Mouse (Mus musculus) ovary, postnatal 10 days (tissue): Measurements from ENCODE around the gene Rbbp9.
"Not testable (repeated sequence)": the region's sequence is repeated elsewhere in the genome, so short reads cannot be mapped to it uniquely, and the experiment has no call there.

Experiments used
- DNase-seq: peaks from one replicate; pipeline ENCODE4 v3.0.0; 2022; ENCODE audit warnings: low spot score

The Rbbp9 gene

DNA sequence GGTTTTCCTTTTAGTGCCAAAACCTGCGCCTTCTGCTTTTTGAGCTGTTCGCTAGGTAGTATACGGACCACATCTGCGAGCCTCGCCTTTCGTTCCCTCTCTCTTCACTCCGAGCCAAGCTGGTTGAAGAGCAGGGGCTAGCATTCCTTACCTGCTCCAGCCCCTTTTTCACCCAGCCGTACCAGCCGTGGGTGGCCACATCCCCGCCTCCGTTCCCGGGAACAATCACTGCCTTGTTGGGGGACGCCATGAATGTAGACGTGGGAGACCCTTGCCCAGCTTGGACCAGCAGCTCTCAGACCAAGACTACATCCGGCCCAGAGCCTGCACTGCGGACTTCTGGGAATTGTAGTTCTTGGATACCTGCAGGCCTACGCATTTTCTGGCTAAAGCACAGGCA lies at the start of gene Rbbp9:
TSS of gene Rbbp9 (minus strand) at position 341 of the 400 bp plus-strand sequence.
- peak; percentile 46 for DNase-seq

DNA sequence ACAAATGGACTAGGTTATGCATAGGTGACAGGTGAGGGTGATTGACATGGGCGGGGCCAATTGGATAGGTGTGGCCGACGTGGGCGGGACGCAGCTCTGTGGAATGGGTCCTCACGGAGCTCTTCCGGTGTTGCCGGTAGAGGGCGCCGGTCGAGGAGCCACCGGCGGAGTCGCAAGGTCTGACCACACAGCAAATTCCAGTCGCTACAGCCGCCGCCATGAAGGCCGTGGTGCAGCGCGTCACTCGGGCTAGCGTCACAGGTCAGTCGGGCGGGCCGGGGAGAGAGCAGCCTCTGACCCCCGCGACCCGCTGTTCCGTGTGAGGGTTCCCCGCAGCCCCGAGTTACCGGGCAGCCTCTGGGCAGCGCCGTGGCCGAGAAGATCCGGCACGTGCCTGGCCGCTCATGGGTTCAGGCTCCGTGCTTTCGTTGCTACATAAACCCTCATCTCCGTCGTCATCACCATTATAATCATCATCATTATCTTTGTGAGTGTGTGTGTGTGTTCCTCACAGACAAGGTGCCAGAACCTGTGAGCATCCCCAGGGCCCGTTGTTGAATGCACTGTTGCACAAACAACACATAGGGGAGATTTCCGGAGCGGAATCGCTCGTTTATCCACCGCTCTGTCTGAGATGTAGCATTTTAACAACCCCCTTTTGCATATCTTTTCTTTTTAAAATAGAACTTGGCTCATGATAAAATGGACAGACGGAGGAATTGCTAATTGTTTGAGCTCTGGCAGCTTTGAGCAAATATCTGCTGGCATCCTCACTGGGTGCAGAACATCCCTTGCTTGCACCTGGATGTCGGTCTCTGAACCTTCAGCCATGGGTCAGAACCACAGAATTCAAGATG lies 49.4 kb upstream of the Rbbp9 start, which contains the start of gene Dtd1:
TSS of gene Dtd1 (plus strand) at position 67 of the 857 bp plus-strand sequence.
- DNase-seq, result peak; percentile 68

DNA sequence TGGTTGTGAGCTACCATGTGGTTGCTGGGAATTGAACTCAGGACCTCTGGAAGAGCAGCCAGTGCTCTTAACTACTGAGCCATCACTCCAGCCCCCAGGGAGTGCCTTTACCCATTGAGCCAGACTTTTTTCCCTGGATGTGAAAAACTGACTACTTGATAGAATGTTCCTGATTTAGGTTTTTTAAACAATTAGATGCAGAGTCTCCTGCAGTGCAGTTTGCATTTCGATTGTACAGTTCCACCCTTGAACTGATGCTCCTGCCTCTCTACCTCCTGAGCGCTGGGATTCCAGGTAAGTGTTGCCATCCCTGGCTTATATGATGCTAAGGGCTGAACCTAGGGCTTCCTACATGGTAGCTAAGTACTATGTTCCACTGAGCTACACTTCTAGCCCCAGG lies 47.3 kb upstream of the Rbbp9 start:
- DNase-seq, result no peak

- DNase-seq, result peak; percentile 51
Measured at GRCm38 (mm10) chr2:144593951-144594651, 43.4 kb upstream of the Rbbp9 start, which contains the start of gene Smim26. Gene Smim26, plus strand, starts transcription at chr2:144594054.

DNA sequence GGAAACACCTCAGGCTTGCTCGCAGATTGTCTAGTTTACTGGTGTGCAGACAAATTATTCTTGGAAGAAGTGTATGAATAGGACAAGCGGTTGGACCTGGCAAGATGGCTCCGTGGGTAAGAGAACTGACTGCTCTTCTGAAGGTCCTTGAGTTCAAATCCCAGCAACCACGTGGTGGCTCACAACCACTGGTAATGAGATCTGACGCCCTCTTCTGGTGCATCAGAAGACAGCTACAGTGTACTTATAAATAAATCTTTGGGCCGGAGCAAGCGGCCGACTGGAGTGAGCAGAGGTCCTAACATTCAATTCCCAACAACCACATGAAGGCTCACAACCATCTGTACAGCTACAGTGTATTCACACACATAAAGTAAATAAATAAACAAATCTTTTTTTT lies 42.4 kb upstream of the Rbbp9 start:
- not testable (repeated sequence) for DNase-seq

GRCm38 (mm10) chr2:144588723-144589122 lies 38.1 kb upstream of the Rbbp9 start:
- DNase-seq, result no peak

DNA sequence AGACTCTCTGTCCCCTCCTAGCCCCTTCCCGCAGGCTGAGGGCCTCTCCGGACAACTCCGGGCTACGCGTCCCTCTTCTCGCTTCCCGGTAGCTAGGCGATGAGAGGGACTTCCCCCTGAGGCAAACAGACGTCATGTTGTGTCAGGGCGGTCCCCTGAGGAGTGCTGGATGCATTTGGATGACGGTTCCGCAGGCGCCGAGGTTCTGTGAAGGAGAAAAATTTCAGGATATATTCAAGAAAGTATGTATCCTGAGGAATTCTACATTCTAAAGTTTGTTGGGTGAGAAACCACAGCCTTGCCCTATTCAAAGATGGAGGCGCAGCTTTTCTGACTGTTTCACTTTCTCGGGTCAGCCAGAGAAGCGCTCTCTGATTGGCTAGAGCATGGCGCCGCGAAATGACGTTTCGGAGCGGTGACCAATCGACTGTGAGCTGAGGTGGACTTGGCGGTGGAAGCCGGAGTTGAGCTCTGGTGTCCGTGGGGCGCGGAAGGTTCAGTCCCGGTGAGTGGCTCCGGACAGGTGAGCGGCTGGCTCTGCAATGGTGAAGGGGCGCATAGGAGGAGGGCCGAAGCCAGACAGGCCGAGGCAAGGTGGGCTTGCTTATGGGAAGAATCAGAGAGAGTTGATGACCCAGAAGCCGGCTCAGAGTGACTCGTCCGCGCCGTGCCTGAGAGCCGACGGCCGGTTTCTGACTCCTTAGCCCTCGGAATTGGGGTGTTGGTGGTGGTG lies 5.3 kb upstream of the Rbbp9 start, which contains the start of gene Sec23b:
TSS of gene Sec23b (plus strand) at position 410 of the 733 bp plus-strand sequence.
- peak; percentile 96 for DNase-seq

DNA sequence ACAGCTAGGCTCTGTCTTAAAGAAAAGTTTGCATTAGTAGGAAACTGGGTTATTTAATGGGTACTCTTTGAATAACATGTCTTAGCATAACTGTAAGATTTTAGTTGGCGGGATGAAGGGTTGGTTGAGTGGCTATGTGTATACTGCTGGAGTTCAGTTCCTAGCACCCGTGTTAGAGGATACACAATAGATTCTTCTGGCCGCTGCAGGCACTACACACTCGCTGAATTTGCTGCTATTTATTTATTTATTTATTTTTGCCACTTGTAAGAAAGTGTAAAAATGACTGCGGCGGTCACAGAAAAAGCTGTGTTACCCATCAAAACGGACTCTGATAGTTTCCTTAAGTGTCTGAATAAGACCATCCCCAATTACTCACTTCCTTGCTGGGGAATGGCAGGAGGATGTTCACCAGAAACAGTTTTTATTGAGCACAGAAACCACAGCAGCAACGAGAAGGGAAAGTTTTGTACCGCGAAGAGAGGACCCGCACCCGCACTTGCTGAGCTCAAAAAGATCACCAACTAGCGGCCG lies 4.7 kb upstream of the Rbbp9 start:
- no peak for DNase-seq

GRCm38 (mm10) chr2:144553905-144554304 lies 3.2 kb upstream of the Rbbp9 start:
- no peak for DNase-seq

GRCm38 (mm10) chr2:144547559-144547958 lies 3.1 kb downstream of the Rbbp9 start:
- DNase-seq, result no peak

DNA sequence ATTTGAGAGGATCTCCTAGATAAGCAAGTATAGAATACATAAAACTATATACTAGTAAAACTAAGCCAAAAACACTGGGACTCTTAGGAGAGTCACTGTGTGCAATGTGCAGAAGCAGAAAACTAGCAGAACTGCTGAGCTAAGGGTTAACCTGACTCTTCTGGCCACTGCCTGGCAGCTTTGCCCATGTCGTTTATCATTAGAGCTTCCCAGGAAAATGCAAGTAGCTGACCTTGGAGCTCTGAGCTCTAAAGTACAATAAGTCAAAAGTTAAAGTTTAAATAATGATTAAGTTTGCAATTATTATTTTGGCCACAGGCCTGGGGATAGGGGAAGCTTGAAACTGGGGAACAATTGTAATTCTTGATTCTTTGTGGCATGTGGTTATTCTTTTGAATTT lies 5.2 kb downstream of the Rbbp9 start:
- no peak for DNase-seq

- DNase-seq, result no peak
Measured at GRCm38 (mm10) chr2:144545061-144545460, 5.6 kb downstream of the Rbbp9 start.

GRCm38 (mm10) chr2:144544630-144545029 lies 6.0 kb downstream of the Rbbp9 start:
- no peak for DNase-seq

GRCm38 (mm10) chr2:144543670-144544069 lies 7.0 kb downstream of the Rbbp9 start:
- no peak for DNase-seq

DNA sequence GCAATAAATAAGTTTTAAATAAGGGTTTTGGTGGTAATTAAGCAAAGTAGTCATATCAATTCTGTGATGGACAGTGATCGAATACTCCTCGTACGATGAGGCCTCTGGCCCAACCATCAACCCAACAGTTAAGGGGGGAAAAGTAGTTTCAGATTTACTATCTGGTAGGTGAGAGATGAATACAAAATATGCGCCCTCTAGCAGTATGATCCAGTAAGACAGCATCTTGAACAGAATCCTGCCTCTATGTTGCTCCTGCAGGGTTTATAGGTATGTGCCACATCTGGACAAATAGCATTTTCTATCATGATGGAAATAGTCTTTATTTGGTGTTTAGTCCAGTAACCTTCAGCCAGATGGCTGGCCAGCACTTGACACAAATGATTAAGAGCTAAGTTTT lies 9.4 kb downstream of the Rbbp9 start:
- no peak for DNase-seq

- no peak for DNase-seq
Measured at GRCm38 (mm10) chr2:144537123-144537522, 13.5 kb downstream of the Rbbp9 start.

GRCm38 (mm10) chr2:144527821-144528174 lies 22.9 kb downstream of the Rbbp9 start:
- no peak for DNase-seq

- peak; percentile 93 for DNase-seq
Measured at GRCm38 (mm10) chr2:144526981-144527820, 23.5 kb downstream of the Rbbp9 start, which contains the start of the genes Dzank1 and Polr3f. Gene Dzank1, minus strand, starts transcription at chr2:144527414. Gene Polr3f, plus strand, starts transcription at chr2:144527718.

DNA sequence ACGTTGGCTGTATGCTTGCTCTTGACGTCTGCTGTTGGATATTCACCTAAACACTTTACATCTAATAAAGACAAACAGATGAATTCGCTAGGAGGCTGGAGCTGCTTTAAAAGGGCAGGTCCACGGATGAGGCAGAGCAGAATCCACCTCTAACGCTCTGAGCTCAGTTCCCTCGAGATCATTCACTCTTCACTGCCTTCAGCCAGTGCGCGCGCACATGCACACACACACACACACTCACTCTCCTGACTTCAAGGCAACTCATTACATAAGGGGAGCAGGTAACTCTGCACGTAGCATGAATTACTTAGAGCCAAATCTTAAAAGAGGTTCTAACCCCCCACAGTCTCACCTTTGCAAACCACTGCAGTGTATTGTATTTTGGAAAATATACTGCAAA lies 24.8 kb downstream of the Rbbp9 start:
- no peak for DNase-seq

GRCm38 (mm10) chr2:144519772-144520171 lies 30.9 kb downstream of the Rbbp9 start:
- no peak for DNase-seq

- DNase-seq, result no peak
Measured at GRCm38 (mm10) chr2:144514619-144515018, 36.0 kb downstream of the Rbbp9 start.
